Mouse (Mus musculus) MEL (cell line): ENCODE data around the gene Traf2. TPM values are rescaled to one million over a fixed set of nuclear protein-coding genes. Genes with fewer than 3 reads are reported as not detected.

ENCODE experiments used
- DNase-seq: peaks from one replicate; pipeline ENCODE4 v3.0.0; 2011; ENCODE audit warnings: low read depth, low spot score
- H3K27ac ChIP-seq: 2 replicates; pipeline ENCODE4 v1.5.1; 2012; ENCODE audit warnings: low read depth, mild to moderate bottlenecking, control low read depth, low read length, moderate library complexity; ENCODE audit not compliant: control insufficient read depth
- H3K27me3 ChIP-seq, 2 experiments: fragments of 150-350 bp in 1 of 2; sonication (generic) in 1 of 2; 2 replicates each; pipeline ENCODE4 v1.6.1; 2012; ENCODE audit warnings: low read length in 2 of 2, mild to moderate bottlenecking in 2 of 2, improper control_type of control experiment in 1 of 2, moderate library complexity in 1 of 2; ENCODE audit not compliant: insufficient read depth in 2 of 2, control insufficient read depth in 1 of 2
- H3K36me3 ChIP-seq, 2 experiments: 2 replicates each; pipeline ENCODE4 v1.6.1; 2012 to 2014; ENCODE audit warnings: low read length in 2 of 2, improper control_type of control experiment in 1 of 2, inconsistent platforms in 1 of 2, mild to moderate bottlenecking in 1 of 2; ENCODE audit not compliant: insufficient read depth in 2 of 2, control insufficient read depth in 1 of 2
- H3K4me1 ChIP-seq, 2 experiments: fragments of 150-350 bp in 1 of 2; sonication (generic) in 1 of 2; 2 replicates each; pipeline ENCODE4 v1.6.1; 2012; ENCODE audit warnings: low read length in 2 of 2, improper control_type of control experiment in 1 of 2, mild to moderate bottlenecking in 1 of 2; ENCODE audit not compliant: insufficient read depth in 2 of 2, control insufficient read depth in 1 of 2
- H3K4me3 ChIP-seq, 2 experiments: fragments of 150-350 bp in 1 of 2; sonication (generic) in 1 of 2; 2 replicates each; pipeline ENCODE4 v1.5.1; 2012; ENCODE audit warnings: low read depth in 2 of 2, low read length in 2 of 2, mild to moderate bottlenecking in 2 of 2, moderate library complexity in 2 of 2, control low read depth in 1 of 2, improper control_type of control experiment in 1 of 2; ENCODE audit not compliant: control insufficient read depth in 1 of 2, insufficient read depth in 1 of 2
- H3K79me2 ChIP-seq: 2 replicates; pipeline ENCODE4 v1.6.1; 2012; ENCODE audit warnings: mild to moderate bottlenecking, low read length, moderate library complexity; ENCODE audit not compliant: control insufficient read depth, poor library complexity, insufficient read depth
- H3K9ac ChIP-seq: 2 replicates; pipeline ENCODE4 v1.6.1; 2012; ENCODE audit warnings: low read depth, mild to moderate bottlenecking, control low read depth, low read length, moderate library complexity; ENCODE audit not compliant: control insufficient read depth, poor library complexity, severe bottlenecking
- H3K9me3 ChIP-seq: fragments of 150-350 bp; sonication (generic); replicated peaks from 2 replicates; pipeline ENCODE4 v1.6.1; 2012; ENCODE audit warnings: mild to moderate bottlenecking, low read length, improper control_type of control experiment, moderate library complexity; ENCODE audit not compliant: insufficient read depth
- CHD1 ChIP-seq: IDR thresholded peaks from 2 replicates; pipeline ENCODE4 v1.6.1; 2012; ENCODE audit warnings: low read depth, mild to moderate bottlenecking, inconsistent platforms, low read length, improper control_type of control experiment
- CTCF ChIP-seq, 3 experiments: IDR thresholded peaks in 2 of 3; conservative IDR thresholded peaks in 1 of 3; 2 replicates each; pipeline ENCODE4 v1.5.1; 2011 to 2012; ENCODE audit warnings: low read length in 3 of 3, low read depth in 2 of 3, mild to moderate bottlenecking in 2 of 3, improper control_type of control experiment in 1 of 3, inconsistent platforms in 1 of 3, mixed read lengths in 1 of 3, moderate library complexity in 1 of 3; ENCODE audit not compliant: control insufficient read depth in 1 of 3, insufficient read depth in 1 of 3, poor library complexity in 1 of 3, severe bottlenecking in 1 of 3
- GABPA ChIP-seq: IDR thresholded peaks from 2 replicates; pipeline ENCODE4 v1.6.1; 2012; ENCODE audit warnings: low read depth, mild to moderate bottlenecking, inconsistent platforms, low read length, improper control_type of control experiment, moderate library complexity
- GATA1 ChIP-seq: IDR thresholded peaks from 2 replicates; pipeline ENCODE4 v1.6.1; 2011; ENCODE audit warnings: low read depth, low read length, improper control_type of control experiment
- JUND ChIP-seq: IDR thresholded peaks from 2 replicates; pipeline ENCODE4 v1.6.1; 2011; ENCODE audit warnings: low read depth, mild to moderate bottlenecking, improper control_type of control experiment, low read length
- MEF2A ChIP-seq: IDR thresholded peaks from 2 replicates; pipeline ENCODE4 v1.6.1; 2014; ENCODE audit warnings: low read depth, mild to moderate bottlenecking, inconsistent platforms, low read length, improper control_type of control experiment; ENCODE audit not compliant: poor library complexity, insufficient replicate concordance, severe bottlenecking; ENCODE audit errors: extremely low read depth
- MXI1 ChIP-seq: IDR thresholded peaks from 2 replicates; pipeline ENCODE4 v1.6.1; 2011; ENCODE audit warnings: mild to moderate bottlenecking, low read depth, low read length, improper control_type of control experiment
- MYB ChIP-seq: IDR thresholded peaks from 2 replicates; pipeline ENCODE4 v1.6.1; 2011; ENCODE audit warnings: mild to moderate bottlenecking, low read depth, low read length, improper control_type of control experiment
- NELFE ChIP-seq: IDR thresholded peaks from 2 replicates; pipeline ENCODE4 v1.6.1; 2011; ENCODE audit warnings: low read depth, low read length, improper control_type of control experiment
- POLR2AphosphoS5 ChIP-seq: IDR thresholded peaks from 2 replicates; pipeline ENCODE4 v1.6.1; 2012; ENCODE audit warnings: low read depth, borderline replicate concordance, mild to moderate bottlenecking, inconsistent platforms, low read length, moderate library complexity, mixed read lengths
- RCOR1 ChIP-seq: IDR thresholded peaks from 2 replicates; pipeline ENCODE4 v1.6.1; 2012; ENCODE audit warnings: low read depth, mild to moderate bottlenecking, inconsistent platforms, low read length, improper control_type of control experiment
- SMC3 ChIP-seq: IDR thresholded peaks from 2 replicates; pipeline ENCODE4 v1.6.1; 2011; ENCODE audit warnings: low read depth, low read length, improper control_type of control experiment
- TAL1 ChIP-seq: IDR thresholded peaks from 2 replicates; pipeline ENCODE4 v1.6.1; 2012; ENCODE audit warnings: mild to moderate bottlenecking, inconsistent platforms, low read length, moderate library complexity, mixed read lengths
- TCF12 ChIP-seq: IDR thresholded peaks from 2 replicates; pipeline ENCODE4 v1.6.1; 2014; ENCODE audit warnings: low read depth, mild to moderate bottlenecking, inconsistent platforms, low read length, improper control_type of control experiment, moderate library complexity
- UBTF ChIP-seq: IDR thresholded peaks from 2 replicates; pipeline ENCODE4 v1.6.1; 2012; ENCODE audit warnings: low read depth, mild to moderate bottlenecking, inconsistent platforms, low read length, improper control_type of control experiment, moderate library complexity, borderline replicate concordance; ENCODE audit not compliant: insufficient read depth
- USF2 ChIP-seq, 2 experiments: IDR thresholded peaks; 2 replicates each; pipeline ENCODE4 v1.6.1; 2011 to 2012; ENCODE audit warnings: improper control_type of control experiment in 2 of 2, low read length in 2 of 2, borderline replicate concordance in 1 of 2, inconsistent platforms in 1 of 2, low read depth in 1 of 2, mild to moderate bottlenecking in 1 of 2; ENCODE audit not compliant: insufficient read depth in 1 of 2
- ZC3H11A ChIP-seq: IDR thresholded peaks from 2 replicates; pipeline ENCODE4 v1.6.1; 2012; ENCODE audit warnings: low read depth, mild to moderate bottlenecking, inconsistent platforms, low read length, improper control_type of control experiment
- ZKSCAN1 ChIP-seq: IDR thresholded peaks from 2 replicates; pipeline ENCODE4 v1.6.1; 2012; ENCODE audit warnings: low read depth, mild to moderate bottlenecking, inconsistent platforms, low read length, improper control_type of control experiment, moderate library complexity
- ZMIZ1 ChIP-seq: IDR thresholded peaks from 2 replicates; pipeline ENCODE4 v1.6.1; 2012; ENCODE audit warnings: low read depth, mild to moderate bottlenecking, inconsistent platforms, low read length, improper control_type of control experiment, moderate library complexity
- ZNF384 ChIP-seq: IDR thresholded peaks from 2 replicates; pipeline ENCODE4 v1.6.1; 2012; ENCODE audit warnings: low read depth, mild to moderate bottlenecking, inconsistent platforms, low read length, improper control_type of control experiment
- polyA plus RNA-seq, 2 experiments: library from polyadenylated mRNA; stranded (reverse) in 1 of 2; unstranded in 1 of 2; fragments of >175 nt in 1 of 2; fragments of >200 nt in 1 of 2; gene quantifications; 2 replicates each; pipeline versions ENCODE4 v1.2.1 to v1.2.4; 2012; ENCODE audit warnings: low replicate concordance in 2 of 2, low read depth in 1 of 2; ENCODE audit not compliant: insufficient read length in 2 of 2, insufficient read depth in 1 of 2, missing spikeins in 1 of 2
- total RNA-seq: library from RNA; depleted of rRNA; stranded (reverse); fragments of 300-350 nt; gene quantifications from 2 replicates; pipeline ENCODE4 v1.2.3, GENCODE M21; 2012

Traf2 gene
- total and polyA plus RNA-seq, 3 experiments = 19.9 to 28.3 TPM; not detected in 1

DNA sequence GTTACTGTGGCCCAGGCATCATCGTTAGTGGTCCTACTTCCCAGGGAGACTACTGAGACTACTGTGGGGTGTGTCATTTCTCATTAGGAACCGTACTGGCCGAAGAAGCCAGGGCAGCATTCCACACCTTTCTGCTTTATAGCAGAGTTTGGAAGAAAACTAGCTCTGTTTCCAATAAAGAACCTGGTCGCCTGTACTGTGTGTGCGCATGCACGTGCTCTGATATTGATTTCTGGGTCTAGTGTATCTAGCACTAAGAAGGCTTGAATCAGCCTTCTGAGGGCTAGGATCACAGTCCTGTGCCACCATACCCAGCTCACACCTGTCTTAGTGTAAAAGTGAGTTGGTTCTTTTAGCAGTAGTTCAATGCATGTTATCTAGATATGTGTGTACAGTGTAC, 12.0 kb upstream of the Traf2 start:
- H3K36me3 ChIP-seq = peaks cover 6 to 10% of the 10 kb centered on the region in 2 experiments
- DNase-seq = no peak
- no peak overlapping the region for H3K27ac ChIP-seq

GRCm38 (mm10) chr2:25557964-25558360, 11.2 kb upstream of the Traf2 start:
- Histone ChIP-seq H3K9ac (peak overlapping the region; percentile 87), H3K4me3 (peak overlapping the region; percentile 74 to 86), H3K79me2 (peaks cover 20% of the 10 kb centered on the region), H3K4me1 (peaks cover 5 to 9% of the 10 kb centered on the region in 2 experiments), H3K27ac (no peak overlapping the region; the same call in 1 of the 2 replicates), H3K36me3 (peaks cover 6 to 11% of the 10 kb centered on the region in 2 experiments), H3K27me3 (no peaks in the 10 kb centered on the region), H3K9me3 (no peaks in the 10 kb centered on the region)
- DNase-seq = no peak
- TF ChIP-seq RCOR1 (no peak), UBTF (no peak), ZMIZ1 (no peak), JUND (no peak), ZNF384 (no peak), MXI1 (no peak; the same call in 1 of the 2 replicates), POLR2AphosphoS5 (no peak), MEF2A (no peak), ZC3H11A (no peak), MYB (no peak), CHD1 (no peak), USF2 (IDR thresholded peaks at IDR 0.05; ENCODE audit: borderline replicate concordance in 1 of 2, insufficient read depth in 1 of 2, low read depth in 1 of 2, low read length in 2 of 2) (no peak), SMC3 (no peak), GABPA (no peak), TAL1 (no peak), NELFE (no peak), GATA1 (no peak), ZKSCAN1 (no peak), CTCF (IDR thresholded peaks at IDR 0.05 in 2 of 3, conservative IDR thresholded peaks at IDR 0.05 in 1 of 3; ENCODE audit: control insufficient read depth in 1 of 3, insufficient read depth in 1 of 3, low read depth in 2 of 3, low read length in 3 of 3, poor library complexity in 1 of 3, severe bottlenecking in 1 of 3) (no peak)

More for the DNA sequence above, 12.0 kb upstream of the Traf2 start:
- Histone ChIP-seq H3K4me1 (peaks cover 4 to 7% of the 10 kb centered on the region in 2 experiments), H3K9ac (peak overlapping the region; percentile 87), H3K79me2 (peaks cover 20% of the 10 kb centered on the region), H3K4me3 (peak overlapping the region; percentile 74 to 86), H3K9me3 (no peaks in the 10 kb centered on the region), H3K27me3 (no peaks in the 10 kb centered on the region)
- TF ChIP-seq SMC3 (no peak), TCF12 (no peak)
